Mouse (Mus musculus): ENCODE data around the gene Eva1c.
A peak's percentile ranks its signal among the peaks of the same experiment; 100 is the strongest.
"Not testable (repeated sequence)": the region's sequence is repeated elsewhere in the genome, so short reads cannot be mapped to it uniquely, and the experiment has no call there.

Gene Eva1c

GRCm38 (mm10) chr16:90826457-90826856, at the start of gene Eva1c:
Eva1c (plus strand) TSS chr16:90826719.
- peak; percentile 23 for DNase-seq (ENCODE audit: low read depth)

GRCm38 (mm10) chr16:90779783-90780182, 46.7 kb upstream of the Eva1c start:
- no peak for DNase-seq (ENCODE audit: low read depth)

- no peak for DNase-seq (ENCODE audit: low read depth)
Observed at GRCm38 (mm10) chr16:90783302-90783701, 43.2 kb upstream of the Eva1c start.

- no peak for DNase-seq (ENCODE audit: low read depth)
Observed at GRCm38 (mm10) chr16:90785257-90785656, 41.3 kb upstream of the Eva1c start.

- no peak for DNase-seq (ENCODE audit: low read depth)
Observed at GRCm38 (mm10) chr16:90788580-90788979, 37.9 kb upstream of the Eva1c start.

- no peak for DNase-seq (ENCODE audit: low read depth)
Observed at GRCm38 (mm10) chr16:90790946-90791345, 35.6 kb upstream of the Eva1c start.

- DNase-seq (ENCODE audit: low read depth): no peak
Observed at GRCm38 (mm10) chr16:90792066-90792465, 34.5 kb upstream of the Eva1c start.

GRCm38 (mm10) chr16:90792500-90792899, 34.0 kb upstream of the Eva1c start:
- no peak for DNase-seq (ENCODE audit: low read depth)

- no peak for DNase-seq (ENCODE audit: low read depth)
Observed at GRCm38 (mm10) chr16:90794708-90795107, 31.8 kb upstream of the Eva1c start.

GRCm38 (mm10) chr16:90798446-90798845, 28.1 kb upstream of the Eva1c start:
- no peak for DNase-seq (ENCODE audit: low read depth)

- no peak for DNase-seq (ENCODE audit: low read depth)
Observed at GRCm38 (mm10) chr16:90798848-90799247, 27.7 kb upstream of the Eva1c start.

- DNase-seq (ENCODE audit: low read depth): no peak
Observed at GRCm38 (mm10) chr16:90799840-90800239, 26.7 kb upstream of the Eva1c start.

GRCm38 (mm10) chr16:90801251-90801650, 25.3 kb upstream of the Eva1c start:
- DNase-seq (ENCODE audit: low read depth): no peak

GRCm38 (mm10) chr16:90801928-90802327, 24.6 kb upstream of the Eva1c start:
- DNase-seq (ENCODE audit: low read depth): peak; percentile 5

GRCm38 (mm10) chr16:90804466-90804865, 22.1 kb upstream of the Eva1c start:
- DNase-seq (ENCODE audit: low read depth): no peak

GRCm38 (mm10) chr16:90809975-90810715, 16.4 kb upstream of the Eva1c start, which contains the start of gene Urb1:
Urb1 (minus strand) TSS chr16:90810413.
- peak; percentile 99 for DNase-seq (ENCODE audit: low read depth)

GRCm38 (mm10) chr16:90810716-90811256, 15.7 kb upstream of the Eva1c start:
- DNase-seq (ENCODE audit: low read depth): no peak

GRCm38 (mm10) chr16:90812086-90812485, 14.4 kb upstream of the Eva1c start:
- no peak for DNase-seq (ENCODE audit: low read depth)

GRCm38 (mm10) chr16:90820326-90820725, 6.2 kb upstream of the Eva1c start:
- no peak for DNase-seq (ENCODE audit: low read depth)

GRCm38 (mm10) chr16:90821046-90821697, 5.3 kb upstream of the Eva1c start:
- no peak for DNase-seq (ENCODE audit: low read depth)

- no peak for DNase-seq (ENCODE audit: low read depth)
Observed at GRCm38 (mm10) chr16:90822284-90822935, 4.1 kb upstream of the Eva1c start.

- no peak for DNase-seq (ENCODE audit: low read depth)
Observed at GRCm38 (mm10) chr16:90822981-90823380, 3.5 kb upstream of the Eva1c start.

- DNase-seq (ENCODE audit: low read depth): not testable (repeated sequence)
Observed at GRCm38 (mm10) chr16:90823986-90824385, 2.5 kb upstream of the Eva1c start.
